Mouse (Mus musculus): Measurements from ENCODE around the gene Dtnbp1. TPM values are rescaled to one million over a fixed set of nuclear protein-coding genes. Genes with fewer than 3 reads are reported as not detected.

Dtnbp1 gene
- polyA plus RNA-seq, 1 experiment from 2014 or later: 140 TPM

DNA sequence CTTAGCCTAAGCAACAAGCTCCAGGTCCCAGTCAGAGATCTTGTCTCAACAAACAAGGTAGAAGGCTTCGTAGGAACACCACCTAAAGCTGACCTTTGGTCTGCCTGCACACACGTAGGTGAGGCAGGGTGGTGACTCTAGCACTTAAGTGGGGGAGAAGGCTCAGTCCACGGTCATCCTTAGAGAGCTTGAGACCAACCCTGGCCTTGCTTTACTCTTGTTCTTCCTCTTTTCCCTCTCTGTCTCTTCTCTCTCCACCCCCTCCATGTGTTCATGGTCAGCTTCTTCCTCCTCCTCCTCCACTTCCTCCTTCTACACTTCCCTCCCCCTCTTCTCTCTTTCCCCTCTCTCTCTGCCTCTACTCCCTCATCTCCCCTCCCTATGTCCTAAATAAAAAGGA is 64.3 kb downstream of the Dtnbp1 start:
- H3K4me3 ChIP-seq: no peak overlapping the region
- H3K4me2 ChIP-seq: no peak overlapping the region
- ATAC-seq (ENCODE audit: low FRiP score, low read depth): no peak
- H3K4me1 ChIP-seq (replicated peaks): peaks cover 28% of the 10 kb centered on the region
- no peaks in the 10 kb centered on the region for H3K27me3 ChIP-seq
- no peak overlapping the region for H3K27ac ChIP-seq (replicated peaks)
- 96% methylated on average over 3 of the region's 3 CpGs for WGBS
- no peak overlapping the region for H3K9ac ChIP-seq
- H3K36me3 ChIP-seq: no peaks in the 10 kb centered on the region
- no peaks in the 10 kb centered on the region for H3K9me3 ChIP-seq

DNA sequence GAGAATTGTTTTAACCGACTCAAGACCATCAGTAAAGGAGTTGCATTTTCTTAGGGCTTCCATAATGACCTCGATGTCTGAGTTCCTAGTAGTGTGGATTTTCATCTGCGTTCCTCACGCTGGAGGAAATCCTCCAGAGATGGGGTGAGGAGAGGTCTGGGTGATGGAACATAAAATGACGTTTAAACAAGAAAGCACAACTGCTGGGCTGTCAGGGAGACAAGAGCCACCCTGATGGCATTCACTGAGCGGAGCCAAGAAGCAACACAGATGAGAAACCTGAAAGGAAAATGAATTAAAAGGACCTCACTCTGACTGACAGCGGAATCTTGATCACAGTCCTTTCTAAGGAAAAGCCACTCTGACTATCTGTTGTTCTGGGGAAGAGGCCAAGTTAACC is 68.4 kb downstream of the Dtnbp1 start:
- 29% methylated on average over 7 of the region's 7 CpGs for WGBS
- Histone ChIP-seq H3K4me3 (no peak overlapping the region), H3K27me3 (no peaks in the 10 kb centered on the region), H3K4me1 (replicated peaks) (peaks cover 22% of the 10 kb centered on the region), H3K4me2 (no peak overlapping the region), H3K27ac (replicated peaks) (no peak overlapping the region; the same call in 1 of the 2 replicates), H3K36me3 (no peaks in the 10 kb centered on the region), H3K9me3 (no peaks in the 10 kb centered on the region), H3K9ac (no peak overlapping the region)
- no peak for ATAC-seq (ENCODE audit: low FRiP score, low read depth)

DNA sequence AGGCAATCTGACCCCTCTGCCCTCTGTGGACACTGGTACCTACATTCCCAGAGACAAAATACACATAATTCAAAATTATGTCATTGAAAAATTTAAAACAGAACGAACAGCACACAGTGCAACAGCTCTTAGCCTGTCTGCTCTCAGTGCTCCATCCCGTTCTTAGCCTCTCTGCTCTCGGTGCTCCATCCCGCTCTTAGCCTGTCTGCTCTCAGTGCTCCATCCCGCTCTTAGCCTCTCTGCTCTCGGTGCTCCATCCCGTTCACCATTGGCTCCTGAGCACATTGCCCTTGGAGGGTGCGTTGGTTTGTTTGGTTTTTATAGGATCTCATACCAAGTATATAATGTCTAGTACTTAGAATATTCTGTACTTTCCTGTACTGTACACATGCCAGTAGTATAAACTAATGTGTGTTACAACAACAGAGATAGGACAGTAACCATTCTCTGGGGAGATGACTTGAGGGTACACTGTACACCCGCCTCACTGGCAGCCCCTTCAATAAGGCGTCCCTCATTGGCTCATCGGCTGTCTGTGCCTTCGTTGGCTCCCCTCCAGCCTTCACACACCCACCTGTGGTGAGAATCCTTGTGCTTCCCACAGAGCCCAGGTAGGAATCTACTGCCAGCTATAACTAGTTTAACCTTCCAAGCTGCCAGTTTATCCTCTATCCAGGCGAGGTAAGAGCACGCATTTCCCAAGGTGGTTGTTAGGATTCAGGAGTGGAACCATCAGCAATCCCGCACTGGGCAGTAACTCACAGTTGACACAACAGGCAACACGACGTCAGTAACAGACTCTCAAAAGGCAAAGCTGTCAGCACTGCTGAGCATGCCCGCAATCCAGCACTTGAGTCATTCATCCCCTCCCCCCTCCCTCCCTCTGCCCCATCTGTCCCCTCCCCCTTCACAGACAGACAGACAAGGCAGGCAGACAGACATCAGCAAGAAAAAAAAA is 69.4 kb downstream of the Dtnbp1 start:
- 0 out of 2 replicates have a peak overlapping the region, but pooled peaks have one; percentile 1 for H3K27ac ChIP-seq (replicated peaks)
- WGBS: 59% methylated on average over 18 of the region's 18 CpGs
- peak; percentile 63 for ATAC-seq (ENCODE audit: low FRiP score, low read depth)
- H3K36me3 ChIP-seq: no peaks in the 10 kb centered on the region
- no peak overlapping the region for H3K9ac ChIP-seq
- 0 out of 2 replicates have a peak overlapping the region, but pooled peaks have one; percentile 6 for H3K4me2 ChIP-seq
- no peaks in the 10 kb centered on the region for H3K9me3 ChIP-seq
- H3K27me3 ChIP-seq: no peaks in the 10 kb centered on the region
- peaks cover 22% of the 10 kb centered on the region for H3K4me1 ChIP-seq (replicated peaks)
- H3K4me3 ChIP-seq: no peak overlapping the region

- H3K9ac ChIP-seq: no peak overlapping the region
- no peaks in the 10 kb centered on the region for H3K4me1 ChIP-seq (replicated peaks)
- no peak overlapping the region for H3K27ac ChIP-seq (replicated peaks)
- no peak overlapping the region for H3K4me2 ChIP-seq
- WGBS: 86% methylated on average over 2 of the region's 2 CpGs
- H3K27me3 ChIP-seq: no peaks in the 10 kb centered on the region
- H3K36me3 ChIP-seq: peaks cover 42% of the 10 kb centered on the region
- H3K9me3 ChIP-seq: no peaks in the 10 kb centered on the region
- no peak overlapping the region for H3K4me3 ChIP-seq
- ATAC-seq (ENCODE audit: low FRiP score, low read depth): no peak
Measured at GRCm38 (mm10) chr13:44926311-44926710, 75.6 kb downstream of the Dtnbp1 start.

DNA sequence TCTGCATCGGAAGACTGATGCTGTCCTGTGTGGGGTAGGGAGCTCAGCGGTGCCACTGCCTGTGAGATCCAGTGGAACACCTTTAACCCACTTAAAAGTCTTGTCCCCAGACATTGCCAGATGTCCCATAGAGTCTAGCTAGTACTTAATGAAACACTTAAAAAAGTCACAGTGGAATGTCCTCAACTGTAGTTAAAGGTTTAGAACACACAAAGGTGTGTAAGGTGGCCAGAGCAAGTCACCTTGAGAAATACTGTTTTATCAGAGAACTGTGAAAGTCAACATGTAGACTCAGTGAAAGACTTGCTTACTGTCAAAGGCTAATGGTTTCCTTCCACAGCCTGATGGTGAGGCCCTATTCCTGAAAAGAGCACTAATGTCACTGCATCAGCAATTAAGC is 76.8 kb downstream of the Dtnbp1 start:
- Histone ChIP-seq H3K9ac (no peak overlapping the region), H3K27me3 (no peaks in the 10 kb centered on the region), H3K9me3 (no peaks in the 10 kb centered on the region), H3K4me2 (no peak overlapping the region), H3K4me3 (no peak overlapping the region), H3K27ac (replicated peaks) (no peak overlapping the region), H3K36me3 (peaks cover 42% of the 10 kb centered on the region), H3K4me1 (replicated peaks) (no peaks in the 10 kb centered on the region)
- no peak for ATAC-seq (ENCODE audit: low FRiP score, low read depth)
- 90% methylated on average over 2 of the region's 2 CpGs for WGBS

- ATAC-seq (ENCODE audit: low FRiP score, low read depth): peak; percentile 25; the same call in 1 of the 2 replicates
- H3K27me3 ChIP-seq: no peaks in the 10 kb centered on the region
- 95% methylated on average over 3 of the region's 3 CpGs for WGBS
- H3K9me3 ChIP-seq: no peaks in the 10 kb centered on the region
- H3K4me2 ChIP-seq: no peak overlapping the region
- H3K9ac ChIP-seq: no peak overlapping the region
- no peak overlapping the region for H3K4me3 ChIP-seq
- H3K36me3 ChIP-seq: peaks cover 52% of the 10 kb centered on the region
- no peak overlapping the region for H3K27ac ChIP-seq (replicated peaks)
- no peaks in the 10 kb centered on the region for H3K4me1 ChIP-seq (replicated peaks)
Measured at GRCm38 (mm10) chr13:44924042-44924441, 77.9 kb downstream of the Dtnbp1 start.

DNA sequence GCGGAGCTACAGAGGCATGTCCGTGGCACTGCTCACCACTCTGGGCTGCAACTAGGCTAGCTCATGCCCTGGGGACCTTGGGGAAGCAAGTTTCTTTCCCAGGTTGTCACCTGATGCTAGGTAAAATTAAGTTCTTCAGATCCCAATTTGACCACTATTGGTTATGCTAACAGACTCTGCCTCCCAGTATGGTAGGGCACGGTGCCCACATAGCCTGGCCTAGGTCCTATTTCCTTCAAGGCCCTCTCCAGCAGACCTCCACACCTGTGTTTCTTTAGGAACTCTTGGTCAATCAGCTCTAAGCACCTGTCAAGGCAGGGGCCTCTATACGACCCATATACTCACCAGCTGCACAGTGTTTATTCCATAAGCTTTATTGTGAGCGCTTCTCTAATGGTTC is 80.2 kb downstream of the Dtnbp1 start:
- no peak for ATAC-seq (ENCODE audit: low FRiP score, low read depth)
- H3K4me3 ChIP-seq: no peak overlapping the region
- no peak overlapping the region for H3K27ac ChIP-seq (replicated peaks)
- H3K27me3 ChIP-seq: no peaks in the 10 kb centered on the region
- WGBS: 94% methylated on average over 5 of the region's 5 CpGs
- no peak overlapping the region for H3K4me2 ChIP-seq
- no peaks in the 10 kb centered on the region for H3K9me3 ChIP-seq
- H3K9ac ChIP-seq: no peak overlapping the region
- 0 out of 2 replicates have a peak, but pooled peaks cover 3% of the 10 kb centered on the region for H3K4me1 ChIP-seq (replicated peaks)
- peaks cover 68% of the 10 kb centered on the region for H3K36me3 ChIP-seq

DNA sequence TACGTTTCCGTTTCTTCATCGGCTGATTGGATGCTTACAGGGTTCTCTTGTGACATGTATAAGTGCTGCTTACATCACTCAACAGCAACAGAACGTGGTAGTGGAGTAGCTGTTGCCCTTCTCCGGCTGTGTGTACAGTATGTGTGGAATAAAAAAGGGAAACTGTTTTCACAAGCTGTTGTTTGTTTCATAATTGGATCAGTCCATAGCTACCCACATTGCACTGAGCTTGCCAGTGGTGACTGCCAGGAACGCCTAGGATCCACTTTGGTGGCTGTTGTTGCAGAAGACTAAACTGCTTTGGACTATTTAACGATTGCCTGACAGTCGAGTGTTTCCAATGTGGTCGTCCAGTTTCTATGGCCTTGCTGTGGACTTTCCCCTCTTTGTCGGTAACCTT is 80.9 kb downstream of the Dtnbp1 start:
- WGBS: 68% methylated on average over 10 of the region's 10 CpGs
- no peak overlapping the region for H3K9ac ChIP-seq
- H3K4me2 ChIP-seq: no peak overlapping the region
- no peaks in the 10 kb centered on the region for H3K27me3 ChIP-seq
- H3K9me3 ChIP-seq: no peaks in the 10 kb centered on the region
- 0 out of 2 replicates have a peak, but pooled peaks cover 3% of the 10 kb centered on the region for H3K4me1 ChIP-seq (replicated peaks)
- H3K36me3 ChIP-seq: peaks cover 71% of the 10 kb centered on the region
- ATAC-seq (ENCODE audit: low FRiP score, low read depth): no peak
- no peak overlapping the region for H3K4me3 ChIP-seq
- H3K27ac ChIP-seq (replicated peaks): no peak overlapping the region

DNA sequence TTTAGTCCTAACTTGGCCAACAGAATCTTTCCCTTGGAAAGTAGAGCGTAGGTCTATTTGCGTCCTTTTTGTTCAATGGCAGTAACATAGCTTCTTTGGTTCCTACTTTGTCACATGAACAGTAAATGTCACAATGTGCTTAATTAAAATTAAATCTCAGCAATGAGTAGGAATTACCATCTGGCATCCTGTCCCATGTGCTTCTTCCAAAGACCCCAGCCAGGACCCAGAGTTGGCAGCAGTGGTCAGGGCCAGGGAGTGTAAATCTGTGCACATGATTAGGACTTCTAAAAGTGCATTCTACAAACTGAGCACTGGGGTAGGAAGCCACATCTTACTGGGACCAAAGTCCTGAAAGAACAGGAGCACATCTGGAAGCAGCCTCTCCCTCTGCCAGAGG is 83.7 kb downstream of the Dtnbp1 start:
- Histone ChIP-seq H3K4me3 (no peak overlapping the region), H3K27ac (replicated peaks) (no peak overlapping the region), H3K27me3 (no peaks in the 10 kb centered on the region), H3K4me1 (replicated peaks) (peaks cover 7% of the 10 kb centered on the region; the same call in 1 of the 2 replicates), H3K4me2 (no peak overlapping the region), H3K9me3 (no peaks in the 10 kb centered on the region), H3K9ac (no peak overlapping the region), H3K36me3 (peaks cover 74% of the 10 kb centered on the region)
- WGBS: 85% methylated on average over 2 of the region's 2 CpGs
- no peak for ATAC-seq (ENCODE audit: low FRiP score, low read depth)

GRCm38 (mm10) chr13:44917202-44917601 is 84.7 kb downstream of the Dtnbp1 start:
- Histone ChIP-seq H3K9ac (no peak overlapping the region), H3K27ac (replicated peaks) (no peak overlapping the region), H3K27me3 (no peaks in the 10 kb centered on the region), H3K4me3 (no peak overlapping the region), H3K36me3 (peaks cover 71% of the 10 kb centered on the region), H3K4me2 (no peak overlapping the region), H3K4me1 (replicated peaks) (peaks cover 15% of the 10 kb centered on the region; the same call in 1 of the 2 replicates), H3K9me3 (no peaks in the 10 kb centered on the region)
- WGBS: 93% methylated on average over 4 of the region's 4 CpGs
- ATAC-seq (ENCODE audit: low FRiP score, low read depth): no peak

DNA sequence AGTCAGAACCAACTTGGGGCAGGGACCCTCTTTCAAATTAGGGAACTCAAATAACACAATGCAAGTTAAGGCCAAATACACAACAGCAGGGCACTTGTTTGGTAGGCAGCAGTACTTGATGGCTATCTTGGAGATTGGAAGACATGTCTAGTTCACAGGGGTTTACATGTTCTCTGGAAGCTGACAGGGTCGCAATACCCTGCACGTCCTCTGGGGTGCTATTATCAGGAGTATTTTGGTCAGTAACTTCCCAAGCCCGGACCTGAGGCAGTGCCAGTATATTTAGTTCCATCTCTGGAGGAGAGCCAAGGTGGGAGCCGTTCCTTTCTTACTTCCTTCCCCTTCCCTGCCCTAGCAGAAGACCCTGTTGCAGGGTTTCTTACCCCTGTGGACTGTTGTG is 86.0 kb downstream of the Dtnbp1 start:
- H3K9ac ChIP-seq: no peak overlapping the region
- no peak for ATAC-seq (ENCODE audit: low FRiP score, low read depth)
- no peak overlapping the region for H3K4me2 ChIP-seq
- no peak overlapping the region for H3K4me3 ChIP-seq
- H3K36me3 ChIP-seq: peaks cover 71% of the 10 kb centered on the region
- no peak overlapping the region for H3K27ac ChIP-seq (replicated peaks)
- H3K4me1 ChIP-seq (replicated peaks): peaks cover 15% of the 10 kb centered on the region; the same call in 1 of the 2 replicates
- no peaks in the 10 kb centered on the region for H3K9me3 ChIP-seq
- WGBS: 69% methylated on average over 4 of the region's 4 CpGs
- H3K27me3 ChIP-seq: no peaks in the 10 kb centered on the region

DNA sequence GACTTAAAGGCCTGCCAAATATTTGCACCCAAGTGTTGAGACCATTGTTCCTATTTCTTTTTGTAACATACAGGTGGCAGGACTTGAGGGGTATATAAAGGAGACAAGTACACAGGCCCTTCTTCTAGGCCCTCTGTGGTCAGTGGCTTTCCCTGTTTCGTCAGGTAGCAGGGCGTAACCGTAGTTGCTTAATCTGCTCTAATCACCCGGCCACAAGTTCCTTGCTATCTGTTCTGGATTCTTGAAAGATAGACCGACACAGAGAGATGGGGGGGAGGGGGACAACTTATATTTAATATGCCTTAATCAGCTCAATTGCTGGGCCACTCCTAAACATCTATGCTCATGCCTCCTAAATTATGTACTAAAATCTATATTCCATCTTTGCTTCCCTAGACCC is 86.6 kb downstream of the Dtnbp1 start:
- no peak overlapping the region for H3K27ac ChIP-seq (replicated peaks)
- H3K9me3 ChIP-seq: no peaks in the 10 kb centered on the region
- 94% methylated on average over 5 of the region's 5 CpGs for WGBS
- H3K36me3 ChIP-seq: peaks cover 76% of the 10 kb centered on the region
- no peak for ATAC-seq (ENCODE audit: low FRiP score, low read depth)
- H3K4me2 ChIP-seq: no peak overlapping the region
- H3K4me1 ChIP-seq (replicated peaks): peaks cover 15% of the 10 kb centered on the region; the same call in 1 of the 2 replicates
- H3K4me3 ChIP-seq: no peak overlapping the region
- H3K9ac ChIP-seq: no peak overlapping the region
- H3K27me3 ChIP-seq: no peaks in the 10 kb centered on the region

Measured in hindbrain, embryonic 15.5 days (tissue).